Mouse (Mus musculus) lung, embryonic 15.5 days (tissue): ENCODE results near the gene Bcat2. TPM values are rescaled to one million over a fixed set of nuclear protein-coding genes. Genes with fewer than 3 reads are reported as not detected.

Source experiments
- ATAC-seq: fragments of 200-750 bp; cut with Nextera tagmentation; 2 replicates; pipeline ENCODE4 v1.8.0; 2017; ENCODE audit warnings: moderate number of reproducible peaks, borderline replicate concordance; ENCODE audit not compliant: low FRiP score, low TSS enrichment; ENCODE audit errors: extremely low read depth
- H3K27ac ChIP-seq: fragments of 300-500 bp; sonication (generic); 2 replicates; pipeline ENCODE4 v1.5.1; 2015; ENCODE audit warnings: moderate library complexity, mild to moderate bottlenecking, inconsistent platforms
- H3K27me3 ChIP-seq: fragments of 300-500 bp; sonication (generic); 2 replicates; pipeline ENCODE4 v1.6.1; 2015; ENCODE audit warnings: inconsistent platforms
- H3K36me3 ChIP-seq: fragments of 300-500 bp; sonication (generic); 2 replicates; pipeline ENCODE4 v1.6.1; 2015; ENCODE audit warnings: inconsistent platforms
- H3K4me1 ChIP-seq: fragments of 300-500 bp; sonication (generic); 2 replicates; pipeline ENCODE4 v1.6.1; 2015; ENCODE audit warnings: inconsistent platforms
- H3K4me2 ChIP-seq: fragments of 300-500 bp; sonication (generic); 2 replicates; pipeline ENCODE4 v1.6.1; 2015; ENCODE audit warnings: inconsistent platforms, mild to moderate bottlenecking, moderate library complexity
- H3K4me3 ChIP-seq: fragments of 300-500 bp; sonication (generic); 2 replicates; pipeline ENCODE4 v1.5.1; 2015; ENCODE audit warnings: mild to moderate bottlenecking, inconsistent platforms
- H3K9ac ChIP-seq: fragments of 300-500 bp; sonication (generic); 2 replicates; pipeline ENCODE4 v1.6.1; 2015; ENCODE audit warnings: inconsistent platforms
- H3K9me3 ChIP-seq: fragments of 300-500 bp; sonication (generic); 2 replicates; pipeline ENCODE4 v1.6.1; 2016; ENCODE audit warnings: inconsistent platforms
- WGBS: fragments of 180-500 bp; shearing (Covaris S2); methylation state at CpG from one replicate; pipeline ENCODE4 v1.1.7; 2015; 5-methylcytosine and 5-hydroxymethylcytosine counted together
- polyA plus RNA-seq: library from polyadenylated mRNA; unstranded; fragments of >200 nt; fragmentation: Nextera tagmentation; extraction: Ambion mirVana; gene quantifications from 2 replicates; pipeline ENCODE4 v1.2.1, GENCODE M21; 2015

The Bcat2 gene
- polyA plus RNA-seq, 1 experiment from 2014 or later: 62.5 TPM

GRCm38 (mm10) chr7:45618316-45618715, 48.4 kb downstream of the Bcat2 start:
- H3K9me3 ChIP-seq: no peaks in the 10 kb centered on the region
- H3K4me2 ChIP-seq: no peak overlapping the region
- WGBS: 79% methylated on average over 5 of the region's 5 CpGs
- ATAC-seq: no peak
- H3K36me3 ChIP-seq: no peaks in the 10 kb centered on the region
- H3K27me3 ChIP-seq: peaks cover 37% of the 10 kb centered on the region
- no peak overlapping the region for H3K4me3 ChIP-seq
- H3K9ac ChIP-seq: no peak overlapping the region
- peaks cover 17% of the 10 kb centered on the region for H3K4me1 ChIP-seq
- H3K27ac ChIP-seq: no peak overlapping the region

GRCm38 (mm10) chr7:45619592-45619991, 49.6 kb downstream of the Bcat2 start:
- no peak overlapping the region for H3K27ac ChIP-seq
- peaks cover 17% of the 10 kb centered on the region for H3K4me1 ChIP-seq
- no peak overlapping the region for H3K4me2 ChIP-seq
- H3K9ac ChIP-seq: no peak overlapping the region
- 88% methylated on average over 5 of the region's 5 CpGs for WGBS
- H3K36me3 ChIP-seq: no peaks in the 10 kb centered on the region
- no peak overlapping the region for H3K4me3 ChIP-seq
- H3K9me3 ChIP-seq: no peaks in the 10 kb centered on the region
- no peak for ATAC-seq
- peaks cover 37% of the 10 kb centered on the region for H3K27me3 ChIP-seq

DNA sequence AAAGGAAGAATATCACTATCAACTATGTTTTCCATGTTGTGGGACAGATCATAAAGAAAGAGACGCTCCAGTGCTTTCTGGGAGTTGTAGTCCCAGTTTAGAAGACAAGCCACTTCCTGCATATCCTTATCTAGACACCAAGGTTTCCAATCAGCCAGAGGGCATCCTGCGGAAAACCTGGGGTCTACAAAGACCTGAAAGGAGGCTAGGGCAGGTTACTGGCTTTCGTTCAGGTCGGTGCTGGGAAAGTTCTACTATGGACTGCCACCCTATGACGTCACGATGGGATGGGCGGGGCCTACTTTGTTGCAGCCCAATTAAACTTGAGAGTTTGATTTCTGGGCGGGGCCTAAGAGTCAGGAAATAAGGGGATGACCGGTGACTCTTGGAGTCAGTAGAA, 51.5 kb downstream of the Bcat2 start, which contains the start of gene Izumo1:
TSS of gene Izumo1 (plus strand) at position 369 of the 400 bp plus-strand sequence.
- no peak for ATAC-seq
- Histone ChIP-seq H3K4me3 (no peak within 1 kb of the TSS), H3K27ac (no peak within 1 kb of the TSS), H3K9ac (no peak within 1 kb of the TSS), H3K4me1 (peaks cover 12% of the 10 kb centered on the region), H3K36me3 (no peaks in the 10 kb centered on the region), H3K4me2 (no peak within 1 kb of the TSS), H3K9me3 (no peaks in the 10 kb centered on the region), H3K27me3 (peaks cover 26% of the 10 kb centered on the region)
- 29% methylated on average over 9 of the region's 9 CpGs for WGBS

GRCm38 (mm10) chr7:45623507-45623906, 53.6 kb downstream of the Bcat2 start:
- H3K9ac ChIP-seq: no peak overlapping the region
- peaks cover 4% of the 10 kb centered on the region; the same call in 1 of the 2 replicates for H3K4me1 ChIP-seq
- no peak overlapping the region for H3K4me2 ChIP-seq
- no peak overlapping the region for H3K4me3 ChIP-seq
- H3K27me3 ChIP-seq: peaks cover 26% of the 10 kb centered on the region
- H3K27ac ChIP-seq: no peak overlapping the region
- H3K36me3 ChIP-seq: no peaks in the 10 kb centered on the region
- no peaks in the 10 kb centered on the region for H3K9me3 ChIP-seq
- WGBS: 90% methylated on average over 11 of the region's 11 CpGs
- ATAC-seq: no peak

DNA sequence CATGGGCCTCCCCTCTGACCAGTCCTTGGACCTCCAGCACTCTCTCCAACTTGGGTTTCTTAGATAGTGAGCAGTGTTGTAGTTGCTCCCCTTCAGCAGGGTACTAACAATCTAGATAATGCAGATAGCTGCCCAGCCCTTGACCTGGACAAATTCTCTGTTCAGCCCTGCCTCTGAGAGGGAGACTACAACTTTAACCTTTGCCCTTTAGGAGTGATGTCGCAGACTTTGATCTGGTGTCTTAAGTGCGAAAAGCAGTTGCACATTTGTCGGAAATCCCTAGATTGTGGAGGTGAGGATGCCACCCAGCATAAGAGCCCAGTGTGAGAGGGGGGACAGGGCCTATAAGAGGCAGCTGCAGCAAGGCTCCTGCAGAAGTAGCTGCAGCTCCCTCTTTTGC, 54.8 kb downstream of the Bcat2 start:
- Histone ChIP-seq H3K4me3 (no peak overlapping the region), H3K4me1 (peaks cover 4% of the 10 kb centered on the region; the same call in 1 of the 2 replicates), H3K27ac (no peak overlapping the region), H3K27me3 (peaks cover 20% of the 10 kb centered on the region), H3K9me3 (no peaks in the 10 kb centered on the region), H3K36me3 (no peaks in the 10 kb centered on the region), H3K4me2 (no peak overlapping the region), H3K9ac (no peak overlapping the region)
- WGBS: 53% methylated on average over 3 of the region's 3 CpGs
- no peak for ATAC-seq

- WGBS: 86% methylated on average over 8 of the region's 8 CpGs
- Histone ChIP-seq H3K9me3 (no peaks in the 10 kb centered on the region), H3K4me2 (no peak overlapping the region), H3K36me3 (no peaks in the 10 kb centered on the region), H3K27me3 (peaks cover 20% of the 10 kb centered on the region), H3K9ac (no peak overlapping the region), H3K4me3 (no peak overlapping the region), H3K4me1 (peaks cover 4% of the 10 kb centered on the region; the same call in 1 of the 2 replicates), H3K27ac (no peak overlapping the region)
- ATAC-seq: no peak
These were observed 55.5 kb downstream of the Bcat2 start for GRCm38 (mm10) chr7:45625481-45625880.

DNA sequence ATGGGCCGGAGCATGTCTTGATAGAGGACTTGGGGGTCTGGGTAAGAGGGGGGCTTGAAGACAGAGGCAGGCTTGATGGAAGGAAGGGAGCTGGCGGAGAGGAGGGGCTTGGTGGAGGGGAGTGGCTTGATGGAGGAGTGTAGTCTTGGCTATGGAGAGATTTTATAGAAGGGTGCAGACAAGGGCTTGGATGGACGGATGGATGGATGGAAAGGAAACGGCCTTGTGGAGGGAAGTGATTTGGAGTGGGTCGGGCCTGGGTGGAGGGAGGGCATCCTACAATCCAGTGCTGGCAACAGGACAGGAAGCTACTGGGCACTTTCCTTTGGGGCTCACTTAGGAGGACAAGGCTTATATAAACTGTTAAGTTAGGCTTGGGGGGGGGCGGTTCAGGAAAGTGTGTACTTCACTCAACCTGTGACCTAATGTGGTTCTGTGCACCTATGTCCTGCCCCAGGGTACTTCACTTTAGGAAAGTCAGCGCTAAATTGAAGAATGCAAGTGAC, 56.7 kb downstream of the Bcat2 start:
- no peak for ATAC-seq
- WGBS: 76% methylated on average over 7 of the region's 7 CpGs
- Histone ChIP-seq H3K9ac (no peak overlapping the region), H3K9me3 (no peaks in the 10 kb centered on the region), H3K4me1 (peaks cover 4% of the 10 kb centered on the region; the same call in 1 of the 2 replicates), H3K4me2 (peak overlapping the region; percentile 95; the same call in 1 of the 2 replicates), H3K4me3 (no peak overlapping the region), H3K27ac (peak overlapping the region; percentile 76), H3K36me3 (no peaks in the 10 kb centered on the region), H3K27me3 (peaks cover 20% of the 10 kb centered on the region)

- WGBS: 73% methylated on average over 9 of the region's 9 CpGs
- Histone ChIP-seq H3K9ac (peak within 1 kb of the TSS; percentile 73), H3K36me3 (no peaks in the 10 kb centered on the region), H3K4me3 (peak within 1 kb of the TSS; percentile 60), H3K9me3 (no peaks in the 10 kb centered on the region), H3K4me1 (peaks cover 6% of the 10 kb centered on the region), H3K4me2 (peak within 1 kb of the TSS; percentile 95), H3K27ac (peak within 1 kb of the TSS; percentile 76), H3K27me3 (peaks cover 23% of the 10 kb centered on the region)
- ATAC-seq: peak; percentile 40
These were observed 57.3 kb downstream of the Bcat2 start, which contains the start of gene Rasip1 for GRCm38 (mm10) chr7:45627261-45627660. Gene Rasip1 (plus strand): TSS chr7:45627488.

DNA sequence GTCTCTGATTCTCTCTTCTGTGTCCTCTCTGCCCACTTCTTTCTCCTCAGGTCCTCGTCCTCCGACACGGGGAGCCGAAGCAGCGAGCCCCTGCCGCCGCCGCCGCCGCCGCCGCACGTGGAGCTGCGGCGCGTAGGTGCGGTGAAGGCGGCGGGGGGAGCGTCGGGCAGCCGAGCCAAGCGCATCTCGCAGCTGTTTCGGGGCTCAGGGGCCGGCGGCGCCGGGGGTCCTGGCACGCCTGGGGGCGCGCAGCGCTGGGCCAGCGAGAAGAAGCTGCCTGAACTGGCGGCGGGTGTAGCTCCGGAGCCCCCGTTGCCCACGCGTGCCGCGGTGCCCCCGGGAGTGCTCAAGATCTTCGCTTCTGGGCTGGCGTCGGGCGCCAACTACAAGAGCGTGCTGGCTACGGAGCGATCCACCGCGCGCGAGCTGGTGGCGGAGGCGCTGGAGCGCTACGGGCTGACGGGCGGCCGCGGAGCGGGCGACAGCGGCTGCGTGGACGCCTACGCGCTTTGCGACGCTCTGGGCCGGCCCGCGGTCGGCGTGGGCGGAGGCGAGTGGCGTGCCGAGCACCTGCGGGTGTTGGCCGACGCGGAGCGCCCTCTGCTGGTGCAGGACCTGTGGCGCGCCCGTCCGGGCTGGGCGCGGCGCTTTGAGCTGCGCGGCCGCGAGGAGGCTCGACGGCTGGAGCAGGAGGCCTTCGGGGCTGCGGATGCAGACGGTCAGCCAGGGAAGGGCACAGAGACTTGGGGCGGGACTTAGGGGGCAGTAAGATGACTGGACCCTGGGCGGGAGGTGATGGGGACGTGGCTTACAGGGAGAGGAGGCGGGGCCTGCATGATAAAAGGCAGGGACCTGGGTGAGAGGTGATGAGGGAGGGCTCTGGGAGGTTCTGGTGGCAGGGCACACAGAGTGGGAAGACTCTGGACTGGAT, 58.7 kb downstream of the Bcat2 start:
- Histone ChIP-seq H3K9me3 (no peaks in the 10 kb centered on the region), H3K27me3 (peaks cover 33% of the 10 kb centered on the region), H3K36me3 (no peaks in the 10 kb centered on the region), H3K4me1 (peaks cover 12% of the 10 kb centered on the region), H3K4me3 (peak overlapping the region; percentile 60), H3K4me2 (peak overlapping the region; percentile 95), H3K27ac (peak overlapping the region; percentile 63), H3K9ac (peak overlapping the region; percentile 73)
- WGBS: 1% methylated on average over 103 of the region's 105 CpGs
- ATAC-seq: peak; percentile 78

GRCm38 (mm10) chr7:45630064-45630907, 60.3 kb downstream of the Bcat2 start:
- no peak for ATAC-seq

DNA sequence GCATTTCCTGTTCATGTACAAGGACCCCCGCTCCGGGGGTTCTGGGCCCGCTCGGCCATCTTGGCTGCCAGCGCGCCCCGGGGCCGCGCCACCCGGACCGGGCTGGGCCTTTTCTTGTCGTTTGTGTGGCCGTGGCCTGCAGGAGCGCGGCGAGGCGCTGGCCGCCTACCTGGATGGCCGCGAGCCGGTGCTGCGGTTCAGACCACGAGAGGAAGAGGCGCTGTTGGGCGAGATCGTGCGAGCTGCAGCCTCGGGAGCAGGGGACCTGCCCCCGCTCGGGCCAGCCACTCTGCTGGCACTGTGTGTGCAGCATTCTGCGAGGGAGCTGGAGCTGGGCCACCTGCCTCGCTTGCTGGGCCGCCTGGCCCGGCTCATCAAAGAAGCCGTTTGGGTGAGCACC, 62.5 kb downstream of the Bcat2 start:
- Histone ChIP-seq H3K27ac (0 out of 2 replicates have a peak overlapping the region, but pooled peaks have one; percentile 16), H3K4me3 (peak overlapping the region; percentile 19), H3K9ac (peak overlapping the region; percentile 39), H3K4me1 (peaks cover 30% of the 10 kb centered on the region), H3K27me3 (peaks cover 25% of the 10 kb centered on the region), H3K9me3 (no peaks in the 10 kb centered on the region), H3K36me3 (peaks cover 10% of the 10 kb centered on the region; the same call in 1 of the 2 replicates), H3K4me2 (peak overlapping the region; percentile 53)
- ATAC-seq: no peak
- WGBS: 16% methylated on average over 35 of the region's 35 CpGs

More at GRCm38 (mm10) chr7:45630064-45630907, 60.3 kb downstream of the Bcat2 start:
- Histone ChIP-seq H3K4me1 (peaks cover 18% of the 10 kb centered on the region), H3K9me3 (no peaks in the 10 kb centered on the region), H3K27me3 (peaks cover 33% of the 10 kb centered on the region), H3K36me3 (no peaks in the 10 kb centered on the region), H3K4me3 (no peak overlapping the region), H3K27ac (no peak overlapping the region), H3K9ac (no peak overlapping the region), H3K4me2 (peak overlapping the region; percentile 20; the same call in 1 of the 2 replicates)
- 72% methylated on average over 23 of the region's 23 CpGs for WGBS
